Mouse (Mus musculus) heart, adult 8-10 months (tissue): Measurements from ENCODE around the gene Emp3. TPM values are rescaled to one million over a fixed set of nuclear protein-coding genes. Genes with fewer than 3 reads are reported as not detected.
"Not testable (repeated sequence)": the region's sequence is repeated elsewhere in the genome, so short reads cannot be mapped to it uniquely, and the experiment has no call there.

Experiments
- DNase-seq: peaks from one replicate; pipeline ENCODE4 v3.0.0; 2022; ENCODE audit warnings: low spot score
- total RNA-seq, 4 experiments: library from RNA; stranded (reverse); gene quantifications; 2 replicates each; pipeline ENCODE4 v1.2.4; 2022

The Emp3 gene
- total RNA-seq, 4 experiments from 2014 or later: 17.3 to 24.6 (median 22.3) TPM

DNA sequence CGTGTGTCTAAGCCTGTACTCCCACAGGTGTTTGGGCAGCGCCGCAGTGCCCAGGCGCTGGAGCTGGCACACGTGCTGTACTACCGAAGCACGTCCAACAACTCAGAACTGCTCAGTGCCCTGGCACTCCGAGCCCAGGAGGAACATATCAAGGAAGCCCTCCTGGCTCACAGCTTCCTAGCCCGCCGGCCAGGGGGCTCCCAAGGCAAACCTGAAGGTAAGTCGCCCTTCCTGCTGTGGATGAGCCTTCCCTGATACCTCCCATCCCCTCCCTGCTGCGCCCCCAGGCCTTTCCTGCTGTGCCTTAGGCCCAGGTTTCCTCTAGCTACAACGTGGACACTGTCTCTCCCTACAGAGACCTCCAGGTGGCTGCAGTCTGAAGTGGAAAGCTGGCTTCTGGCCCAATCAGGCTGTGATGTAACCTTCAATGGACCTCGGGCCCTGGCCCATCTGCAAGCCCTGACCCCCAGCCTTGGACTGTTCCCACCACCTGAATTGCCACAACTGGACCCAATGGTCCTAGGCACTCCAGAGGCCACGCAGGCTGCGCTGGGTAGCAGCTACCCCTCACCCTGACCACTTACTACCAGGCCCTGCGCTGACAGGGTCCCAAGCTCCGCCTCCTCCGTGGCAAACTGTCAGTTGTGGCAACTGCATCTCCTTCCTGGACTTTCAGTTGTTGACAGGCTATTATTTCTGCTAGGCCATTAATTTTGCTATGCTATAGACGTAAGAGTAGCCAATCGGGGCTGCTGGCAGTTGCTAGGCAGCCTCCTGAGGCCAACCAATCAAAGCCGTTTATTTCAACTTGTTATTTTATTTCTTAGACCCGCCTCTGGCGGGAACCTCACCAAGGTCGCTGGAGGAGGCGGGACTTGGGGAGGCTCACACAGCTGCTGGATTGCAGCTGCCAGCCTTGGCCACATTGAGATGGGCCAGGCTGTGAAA, 4.9 kb downstream of the Emp3 start:
- DNase-seq: peak; percentile 77

DNA sequence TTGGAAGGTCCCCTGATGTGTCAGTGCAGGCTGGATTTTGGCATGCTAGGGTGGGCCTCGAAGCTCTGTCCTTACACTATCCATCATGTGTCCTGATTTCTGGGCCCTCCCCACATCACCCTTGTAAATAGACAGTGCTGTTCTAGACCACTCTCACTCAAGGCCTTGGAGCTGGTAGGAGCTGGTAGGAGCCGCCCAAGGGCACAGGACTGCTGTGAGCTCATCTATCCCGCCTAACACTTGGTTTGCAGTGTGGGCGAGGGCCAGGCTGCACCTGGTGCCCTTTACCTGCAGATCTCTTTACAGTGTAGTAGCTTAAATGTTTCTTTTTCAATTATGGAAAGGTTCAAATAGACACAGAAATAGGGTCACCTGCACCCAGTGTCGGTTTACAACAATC, 6.2 kb downstream of the Emp3 start:
- DNase-seq: no peak

DNA sequence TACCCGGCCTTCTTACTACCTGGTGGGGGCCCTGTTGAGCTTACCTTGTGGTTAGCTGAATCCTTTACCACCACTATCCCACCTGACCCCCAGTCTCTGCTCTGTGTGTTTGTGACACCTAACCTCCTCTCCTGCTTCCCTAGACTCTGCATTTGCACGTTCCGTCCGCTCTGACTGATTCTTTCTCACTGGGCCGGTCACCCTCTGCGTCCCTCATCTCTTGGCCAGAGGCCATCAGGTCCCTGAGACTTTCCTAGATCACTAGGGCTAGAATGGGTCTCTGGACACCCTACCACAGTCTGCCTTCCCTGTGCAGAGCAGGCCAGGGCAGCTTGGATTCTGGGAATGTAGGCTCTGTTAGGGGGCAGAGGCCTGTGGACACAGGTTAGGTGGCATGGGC, 7.1 kb downstream of the Emp3 start:
- no peak for DNase-seq

DNA sequence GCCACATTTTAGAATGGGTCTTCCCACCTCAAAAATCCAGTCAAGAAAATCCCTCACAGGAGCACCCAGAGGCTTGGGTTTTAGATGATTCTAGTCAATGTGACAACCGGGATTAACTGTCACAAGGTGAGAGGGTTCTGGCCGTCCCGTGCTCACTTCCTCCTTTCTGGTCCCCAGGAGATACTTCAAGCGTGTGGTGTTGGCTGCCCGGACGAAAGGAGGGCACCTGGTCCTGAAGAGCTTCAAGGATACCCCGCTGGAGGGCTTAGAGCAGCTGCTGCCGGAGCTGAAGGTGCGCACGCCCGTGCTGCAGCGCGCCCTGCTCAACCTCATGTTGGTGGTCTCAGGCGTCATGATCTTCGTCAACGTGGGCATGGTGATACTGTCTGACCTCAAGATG, 12.1 kb downstream of the Emp3 start:
- DNase-seq: no peak

GRCm38 (mm10) chr7:45908384-45908783, 12.8 kb downstream of the Emp3 start:
- no peak for DNase-seq

- DNase-seq: no peak
These were observed 14.6 kb downstream of the Emp3 start for GRCm38 (mm10) chr7:45906622-45907021.

- DNase-seq: no peak
These were observed 18.7 kb downstream of the Emp3 start for GRCm38 (mm10) chr7:45902481-45903002.

DNA sequence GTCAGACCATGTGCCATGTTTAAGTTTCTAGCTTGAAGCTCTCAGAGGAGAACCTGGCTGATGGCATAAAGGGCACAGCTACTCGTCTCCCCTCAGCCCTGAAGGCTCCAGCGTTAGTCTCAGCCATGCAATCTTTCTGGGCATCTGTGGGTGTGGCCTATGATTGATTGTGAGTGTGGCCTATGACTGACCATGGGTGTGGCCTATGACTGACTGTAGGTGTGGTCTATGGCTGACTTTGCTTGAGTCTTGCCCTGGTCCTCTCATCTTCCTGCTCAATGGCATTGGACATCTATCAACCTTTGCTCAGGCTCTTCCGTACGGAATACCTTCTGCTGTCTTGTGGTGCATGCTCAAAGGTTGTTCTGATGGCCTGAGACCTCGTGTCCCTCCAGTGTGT, 19.6 kb downstream of the Emp3 start:
- DNase-seq: no peak

GRCm38 (mm10) chr7:45898125-45898524, 23.1 kb downstream of the Emp3 start:
- peak; percentile 21 for DNase-seq

- DNase-seq: no peak
These were observed 23.9 kb downstream of the Emp3 start for GRCm38 (mm10) chr7:45897258-45897757.

GRCm38 (mm10) chr7:45896517-45897257, 24.5 kb downstream of the Emp3 start, which contains the start of the genes Syngr4 and Tmem143:
Syngr4 (minus strand) TSS chr7:45896714.
Tmem143 (plus strand) TSS chr7:45896941.
- peak; percentile 97 for DNase-seq

DNA sequence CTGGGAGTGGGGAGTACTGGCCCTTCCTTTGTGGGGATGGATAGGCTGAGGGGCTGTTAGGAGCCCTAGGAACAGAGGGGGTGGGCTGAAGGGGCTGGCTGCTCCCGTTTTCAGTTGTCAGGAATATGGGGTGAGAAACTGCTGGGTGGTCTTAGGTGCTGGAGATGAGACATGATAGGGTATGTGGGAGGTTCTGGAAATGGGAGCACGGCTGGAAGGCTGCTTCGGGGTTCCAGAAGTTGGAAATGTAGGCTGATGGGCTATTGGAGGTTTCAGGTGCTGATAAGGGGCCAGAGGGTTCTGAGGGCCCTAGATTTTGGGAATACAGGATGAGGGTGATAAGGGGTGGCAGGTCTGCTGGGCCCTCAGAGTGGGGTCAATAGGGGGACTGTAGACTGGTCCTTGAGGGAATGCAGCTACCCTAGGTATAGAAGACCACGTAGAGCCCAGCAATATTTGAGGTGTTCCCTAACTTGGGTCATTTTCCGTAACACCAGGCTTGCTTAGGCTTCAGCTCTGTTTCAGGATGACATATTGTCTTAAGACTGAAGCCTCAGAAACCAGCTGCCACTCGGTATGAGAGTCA, 25.2 kb downstream of the Emp3 start:
- no peak for DNase-seq

- no peak for DNase-seq
These were observed 28.6 kb downstream of the Emp3 start for GRCm38 (mm10) chr7:45892651-45893050.

DNA sequence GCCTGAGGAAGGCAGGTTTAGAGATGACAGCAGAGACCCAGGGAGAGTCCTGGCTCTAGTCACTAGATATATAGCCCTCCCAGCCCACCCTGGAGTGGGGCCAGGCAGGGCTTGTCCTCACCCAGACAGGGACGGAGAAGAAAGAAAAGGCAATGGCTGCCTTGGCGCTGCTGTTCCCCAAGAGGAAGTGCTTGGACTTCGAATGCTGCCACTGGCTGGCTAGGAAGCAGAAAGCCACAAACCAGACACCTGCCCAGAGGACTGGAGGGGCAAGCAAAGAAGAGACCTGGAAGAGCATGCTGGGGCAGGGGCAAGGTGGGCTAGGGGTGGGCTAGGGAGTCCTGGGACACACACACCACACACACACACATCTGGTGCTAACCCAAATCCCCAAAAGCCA, 34.0 kb downstream of the Emp3 start:
- no peak for DNase-seq

- no peak for DNase-seq
These were observed 40.2 kb downstream of the Emp3 start for GRCm38 (mm10) chr7:45881011-45881410.

- no peak for DNase-seq
These were observed 40.7 kb downstream of the Emp3 start for GRCm38 (mm10) chr7:45880531-45880930.

- not testable (repeated sequence) for DNase-seq
These were observed 42.9 kb downstream of the Emp3 start, which contains the start of gene Grin2d for GRCm38 (mm10) chr7:45878278-45878677. Grin2d (minus strand) TSS chr7:45878378.

- DNase-seq: no peak
These were observed 44.3 kb downstream of the Emp3 start for GRCm38 (mm10) chr7:45876895-45877294.

DNA sequence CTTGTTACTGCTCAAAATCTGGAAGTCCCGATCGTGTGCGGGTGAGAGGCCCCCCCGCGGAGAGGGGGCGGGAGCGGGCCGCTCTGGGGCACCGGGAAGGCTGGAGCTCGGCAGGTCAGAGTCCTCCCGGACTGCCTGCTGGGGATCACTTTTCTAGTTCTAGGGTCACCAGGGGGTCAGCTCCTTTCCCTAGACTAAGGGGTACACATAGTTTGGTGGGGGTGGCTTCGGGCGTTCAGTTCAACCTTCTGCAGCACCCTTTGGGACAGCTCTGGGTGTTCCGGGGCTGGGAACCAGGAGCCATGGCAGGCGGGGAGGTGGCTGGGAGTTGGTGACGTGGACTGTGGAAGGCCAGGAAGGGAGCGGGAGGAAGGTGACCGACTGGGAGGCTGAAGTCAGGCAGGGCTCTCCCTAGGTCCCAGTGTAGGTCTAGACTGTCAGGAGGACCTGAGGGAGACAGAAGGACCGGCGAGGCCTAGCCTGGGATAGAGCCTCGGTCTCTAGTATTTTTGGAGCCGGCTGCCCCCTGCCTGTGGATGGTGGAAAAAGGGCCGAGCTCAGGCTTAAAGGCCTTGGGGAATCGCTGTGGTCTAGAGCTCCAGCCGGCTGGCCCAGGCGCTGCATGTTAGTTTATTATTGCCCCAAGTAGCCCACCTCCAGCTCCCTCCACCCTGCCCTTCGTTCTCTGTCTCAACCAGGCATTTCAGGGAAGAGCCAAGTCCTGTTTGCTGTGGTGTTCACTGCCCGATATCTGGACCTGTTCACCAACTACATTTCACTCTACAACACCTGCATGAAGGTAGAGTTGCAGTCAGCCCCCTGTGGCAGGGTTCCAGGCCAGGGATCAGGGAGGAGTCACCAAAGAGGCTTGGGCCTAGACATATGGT, 47.9 kb downstream of the Emp3 start:
- DNase-seq: peak; percentile 52

DNA sequence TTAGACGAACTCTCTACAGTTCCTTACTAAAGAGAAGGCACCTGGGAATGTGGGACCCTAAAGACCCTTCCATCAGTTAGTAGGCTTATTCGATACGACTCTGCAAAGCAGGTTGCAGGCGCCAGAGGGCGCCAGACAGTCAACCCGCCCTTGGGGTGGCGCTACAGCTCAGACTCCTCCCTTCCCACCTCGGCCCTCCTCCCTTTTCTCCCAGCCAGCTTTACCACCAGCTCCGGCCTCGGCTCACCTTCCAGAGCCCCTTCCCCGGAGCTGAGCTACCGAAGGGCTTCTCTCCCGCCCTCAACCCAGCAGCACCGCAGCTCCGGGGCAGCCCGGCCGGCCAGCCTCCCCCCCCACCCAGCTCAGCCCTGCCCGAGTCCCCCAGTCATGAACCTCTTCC, 48.6 kb downstream of the Emp3 start, which contains the start of gene Kdelr1:
TSS of gene Kdelr1 (plus strand) at position 149 of the 400 bp plus-strand sequence.
- peak; percentile 89 for DNase-seq
